In genomic region chr19:28726161-28726880, GRCm38 (mm10) we compare ENCODE assay signal across 9 mouse cellular contexts. TPM values are rescaled to one million over a fixed set of nuclear protein-coding genes. Genes with fewer than 3 reads are reported as not detected.
DNase-seq lines count a peak whose midpoint lies in the region; ATAC-seq and TF ChIP-seq lines count a peak whose summit lies in the region.
"Had no signal": no experiment of that assay in that cellular context is flagged by ENCODE, and none has a peak within 500 bp of the region (broad histone marks: within the 10 kb centered on the region; RNA-seq: fewer than 3 reads in every experiment).

No protein-coding gene starts in this region.

- no peaks in the 10 kb centered on the region for H3K4me1 ChIP-seq in forebrain, embryonic 14.5 days (ENCODE audit: control insufficient read depth, insufficient read depth, low read length)
- H3K4me1 ChIP-seq in forebrain, embryonic 12.5 days = no peaks in the 10 kb centered on the region
- H3K4me1 ChIP-seq in liver, postnatal 0 days (ENCODE audit: insufficient read depth) = no peaks in the 10 kb centered on the region
- H3K4me1 ChIP-seq: limb, embryonic 13.5 days had no signal

- no peak for ATAC-seq in forebrain, embryonic 14.5 days
- ATAC-seq in forebrain, embryonic 12.5 days (ENCODE audit: low FRiP score) = no peak
- no peak for ATAC-seq in liver, postnatal 0 days

- no peak overlapping the region for H3K9ac ChIP-seq in forebrain, embryonic 14.5 days (ENCODE audit: low read length)
- H3K9ac ChIP-seq in forebrain, embryonic 12.5 days = no peak overlapping the region
- H3K9ac ChIP-seq in liver, postnatal 0 days (replicated peaks) = no peak overlapping the region
- H3K9ac ChIP-seq: limb, embryonic 13.5 days had no signal

- no peak overlapping the region for H3K4me2 ChIP-seq in forebrain, embryonic 14.5 days (ENCODE audit: low read length)
- H3K4me2 ChIP-seq in forebrain, embryonic 12.5 days = no peak overlapping the region
- no peak overlapping the region for H3K4me2 ChIP-seq in liver, postnatal 0 days (ENCODE audit: low read depth, low read length)
- H3K4me2 ChIP-seq: limb, embryonic 13.5 days had no signal

- no peak overlapping the region for H3K27ac ChIP-seq in forebrain, embryonic 14.5 days (ENCODE audit: low read depth, low read length)
- no peak overlapping the region for H3K27ac ChIP-seq in forebrain, embryonic 12.5 days
- H3K27ac ChIP-seq in liver, postnatal 0 days (ENCODE audit: low read depth) = no peak overlapping the region
- H3K27ac ChIP-seq: limb, embryonic 13.5 days had no signal

- H3K9me3 ChIP-seq in forebrain, embryonic 14.5 days (replicated peaks; ENCODE audit: control insufficient read depth, low read length) = no peaks in the 10 kb centered on the region
- H3K9me3 ChIP-seq in forebrain, embryonic 12.5 days = no peaks in the 10 kb centered on the region
- H3K9me3 ChIP-seq in liver, postnatal 0 days (ENCODE audit: low read length) = no peaks in the 10 kb centered on the region
- H3K9me3 ChIP-seq: limb, embryonic 13.5 days had no signal

- peak; percentile 88 for DNase-seq in forebrain, embryonic 14.5 days (ENCODE audit: low spot score)
- DNase-seq in A20 (ENCODE audit: low read depth, low spot score) = peak; percentile 58
- DNase-seq in brain, adult 2 months (ENCODE audit: low read depth, low spot score) = peak; percentile 82
- DNase-seq in forelimb bud, embryonic 11.5 days (ENCODE audit: low read depth, low spot score) = peak; percentile 73
- DNase-seq in kidney, postnatal 25 days = peak; percentile 44 to 82
- peak; percentile 50 for DNase-seq in liver, postnatal 0 days
- DNase-seq in splenic B cell, adult 2 months (ENCODE audit: low read depth, low spot score) = peak; percentile 55

- no peaks in the 10 kb centered on the region for H3K27me3 ChIP-seq in forebrain, embryonic 14.5 days (replicated peaks; ENCODE audit: control insufficient read depth, insufficient read depth, low read length)
- H3K27me3 ChIP-seq in forebrain, embryonic 12.5 days = peaks cover 18% of the 10 kb centered on the region; the same call in 1 of the 2 replicates
- H3K27me3 ChIP-seq in liver, postnatal 0 days (ENCODE audit: insufficient read depth, low read length) = no peaks in the 10 kb centered on the region
- no peaks in the 10 kb centered on the region for H3K27me3 ChIP-seq in splenic B cell, adult 2 months (ENCODE audit: control insufficient read depth, insufficient read depth, low read length, poor library complexity, severe bottlenecking)
- H3K27me3 ChIP-seq: limb, embryonic 13.5 days had no signal

- no peak overlapping the region for H3K4me3 ChIP-seq in forebrain, embryonic 14.5 days (ENCODE audit: low read depth, low read length)
- no peak overlapping the region for H3K4me3 ChIP-seq in forebrain, embryonic 12.5 days (replicated peaks)
- H3K4me3 ChIP-seq in liver, postnatal 0 days (ENCODE audit: low read depth, low read length) = no peak overlapping the region
- H3K4me3 ChIP-seq: limb, embryonic 13.5 days had no signal

- TF ChIP-seq EP300 in liver, postnatal 0 days (IDR thresholded peaks at IDR 0.05; ENCODE audit: low read depth) = no peak

- WGBS in forebrain, embryonic 14.5 days = 55% methylated on average over 18 of the region's 18 CpGs
- WGBS in forebrain, embryonic 12.5 days = 61% methylated on average over 18 of the region's 18 CpGs
- WGBS in liver, postnatal 0 days (ENCODE audit: insufficient replicate concordance) = 57% methylated on average over 18 of the region's 18 CpGs

- no peaks in the 10 kb centered on the region for H3K36me3 ChIP-seq in forebrain, embryonic 14.5 days (ENCODE audit: control insufficient read depth, insufficient read depth, low read length)
- H3K36me3 ChIP-seq in forebrain, embryonic 12.5 days (replicated peaks) = no peaks in the 10 kb centered on the region
- no peaks in the 10 kb centered on the region for H3K36me3 ChIP-seq in liver, postnatal 0 days (replicated peaks; ENCODE audit: insufficient read depth, low read length)
- no peaks in the 10 kb centered on the region for H3K36me3 ChIP-seq in splenic B cell, adult 2 months (ENCODE audit: control insufficient read depth, insufficient read depth, low read length, poor library complexity, severe bottlenecking)
- H3K36me3 ChIP-seq: limb, embryonic 13.5 days had no signal

- TF ChIP-seq CTCF in liver, postnatal 0 days (IDR thresholded peaks at IDR 0.05; ENCODE audit: low read depth) = peak; percentile 83

RNA-seq across cellular contexts. Expression of gene Glis3, which starts 46.4 kb away (rescaled TPM):
- 0.46 and 1.1 TPM in 2 replicates for polyA plus RNA-seq in forebrain, embryonic 14.5 days (2014; fragmentation: Nextera tagmentation; extraction: Ambion mirVana)
- 2.2 and 2.6 TPM in 2 replicates for polyA plus RNA-seq in forebrain, embryonic 12.5 days (2016; fragmentation: Nextera tagmentation; extraction: Ambion mirVana)
- 0.17 and 0.36 TPM in 2 replicates for polyA plus RNA-seq in liver, postnatal 0 days (2015; fragmentation: Nextera tagmentation; extraction: Ambion mirVana)
